Mouse (Mus musculus) frontal cortex, adult 2 months (tissue): Measurements from ENCODE around the gene Cbx6. TPM values are rescaled to one million over a fixed set of nuclear protein-coding genes. Genes with fewer than 3 reads are reported as not detected.
A peak's percentile ranks its signal among the peaks of the same experiment; 100 is the strongest.

Experiments used
- DNase-seq, 2 experiments: peaks; one replicate each; pipeline ENCODE4 v3.0.0; 2022; ENCODE audit warnings: low spot score in 1 of 2; ENCODE audit errors: extremely low spot score in 1 of 2
- polyA plus RNA-seq: library from polyadenylated mRNA; depleted of rRNA; stranded (reverse); fragments of >200 nt; gene quantifications from 2 replicates; pipeline ENCODE4 v1.2.3, GENCODE M21; 2012; rRNA removed

Gene Cbx6
- polyA plus RNA-seq, result 257 and 263 TPM in 2 replicates

DNA sequence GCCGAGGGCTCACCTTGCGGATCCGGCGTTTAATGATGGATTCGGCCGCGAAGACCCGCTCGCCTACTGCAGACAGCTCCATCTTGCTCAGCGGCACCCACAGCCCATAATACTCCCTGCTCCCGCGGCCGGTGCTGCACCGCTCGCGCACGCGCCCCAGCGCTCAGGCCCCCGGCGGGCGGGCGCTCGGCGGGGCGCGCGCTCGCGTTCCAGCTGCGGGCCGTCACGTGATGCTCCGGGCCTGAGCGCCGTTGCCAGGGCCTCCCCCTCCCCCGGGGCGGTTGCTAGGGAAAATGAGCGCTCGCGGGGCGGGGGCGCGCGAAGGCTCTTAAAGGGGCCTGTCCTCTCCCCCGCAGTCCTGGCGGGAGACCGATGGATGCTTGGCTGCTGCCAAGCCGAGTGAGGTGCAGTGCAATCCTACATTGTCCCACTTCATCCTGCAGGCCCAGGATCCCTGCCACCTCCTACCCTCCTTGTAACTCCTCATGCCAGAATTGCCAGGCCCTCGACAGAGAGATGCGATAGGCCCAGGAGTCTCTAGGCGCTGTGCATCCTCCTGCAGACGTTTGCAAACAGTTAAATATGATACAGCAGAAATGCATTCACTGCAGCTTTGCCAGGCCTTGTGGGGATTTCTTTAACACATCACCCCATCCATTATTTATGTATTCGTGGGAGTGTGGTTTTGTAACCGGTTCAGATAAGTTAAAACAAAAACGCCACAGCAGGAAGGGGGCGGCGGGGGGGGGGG, at the start of gene Cbx6, which contains the start of gene Npcd:
Gene Cbx6 (minus strand): TSS at position 559 of the 751 bp plus-strand sequence.
Gene Npcd (minus strand): TSS at position 108 of the 751 bp plus-strand sequence.
- peak; percentile 95 to 99 for DNase-seq

- DNase-seq, result peak; percentile 90 to 97
Measured at GRCm38 (mm10) chr15:79883352-79883822, 48.9 kb upstream of the Cbx6 start.

DNA sequence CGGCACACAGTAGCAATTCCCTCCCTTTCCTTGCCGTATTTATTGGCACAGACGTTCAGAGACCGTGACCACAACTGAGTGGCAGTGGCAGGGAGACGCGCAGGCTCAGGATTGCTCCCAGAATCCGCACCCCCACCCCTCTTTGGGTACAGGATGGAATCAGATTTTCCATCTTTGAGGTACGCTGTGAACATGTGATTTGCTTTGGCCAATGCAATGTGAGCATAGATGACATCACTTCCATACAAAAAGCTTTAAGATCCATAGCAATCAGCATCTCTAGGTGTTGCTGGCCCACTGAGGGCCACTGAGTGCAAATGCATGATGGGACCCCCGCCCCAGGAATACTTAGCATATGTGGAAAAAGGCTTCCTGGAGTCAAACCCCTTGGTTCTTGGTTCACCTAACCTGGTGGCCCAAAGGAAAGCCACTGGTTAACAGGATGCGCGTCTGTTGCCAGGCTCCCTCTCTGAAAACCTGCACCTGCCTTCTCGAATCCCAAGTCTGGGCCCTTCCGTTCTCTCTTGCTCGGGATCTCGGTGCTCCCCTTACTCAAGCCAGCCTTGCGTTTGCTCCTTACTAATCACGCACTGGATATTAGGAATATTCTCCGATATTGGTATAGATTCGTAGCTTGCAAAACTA, 48.3 kb upstream of the Cbx6 start:
- DNase-seq, result peak; percentile 72 to 80

GRCm38 (mm10) chr15:79880477-79880876, 46.0 kb upstream of the Cbx6 start:
- DNase-seq, result no peak

DNA sequence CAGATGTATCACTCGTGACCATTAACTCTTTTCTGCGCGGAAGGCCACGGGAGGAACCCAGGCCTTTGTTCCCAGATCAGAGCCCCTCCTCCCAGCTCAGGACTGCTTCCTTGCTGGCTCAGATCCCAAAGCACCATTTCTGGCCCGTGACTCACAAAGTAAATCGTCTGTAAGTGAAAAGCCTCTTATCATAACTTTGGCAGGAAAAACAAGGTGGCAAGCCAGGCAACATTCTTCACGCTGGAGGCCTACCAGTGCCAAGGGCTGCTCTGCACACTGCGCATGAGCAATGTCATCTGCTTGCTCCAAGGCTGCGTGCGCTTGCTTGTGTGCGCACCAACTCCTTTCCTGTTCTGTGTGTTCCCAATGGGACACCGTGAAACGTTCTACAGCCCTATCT, 44.8 kb upstream of the Cbx6 start:
- peak; percentile 68 to 83 for DNase-seq

DNA sequence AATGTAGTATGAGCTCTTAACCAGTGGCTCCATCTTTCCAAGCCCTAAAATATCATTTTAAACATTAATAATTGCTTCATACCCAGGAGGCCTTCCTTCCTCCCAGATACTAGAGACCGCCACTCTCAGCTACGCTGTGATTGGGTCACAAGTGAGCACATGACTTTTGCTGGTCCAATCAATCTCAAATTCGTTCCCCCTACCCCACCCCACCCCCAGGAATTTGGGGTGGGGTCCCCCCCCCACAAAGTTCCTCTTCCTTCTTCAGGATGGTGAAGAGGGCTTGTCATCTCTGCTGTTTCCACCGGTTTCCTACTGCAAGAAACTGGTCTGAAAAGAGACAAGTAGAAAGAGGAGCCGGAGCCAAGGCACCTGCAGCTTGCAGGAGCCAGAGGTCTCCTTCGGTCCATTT, 44.2 kb upstream of the Cbx6 start:
- no peak for DNase-seq

GRCm38 (mm10) chr15:79875261-79875995, 40.9 kb upstream of the Cbx6 start:
- no peak for DNase-seq

DNA sequence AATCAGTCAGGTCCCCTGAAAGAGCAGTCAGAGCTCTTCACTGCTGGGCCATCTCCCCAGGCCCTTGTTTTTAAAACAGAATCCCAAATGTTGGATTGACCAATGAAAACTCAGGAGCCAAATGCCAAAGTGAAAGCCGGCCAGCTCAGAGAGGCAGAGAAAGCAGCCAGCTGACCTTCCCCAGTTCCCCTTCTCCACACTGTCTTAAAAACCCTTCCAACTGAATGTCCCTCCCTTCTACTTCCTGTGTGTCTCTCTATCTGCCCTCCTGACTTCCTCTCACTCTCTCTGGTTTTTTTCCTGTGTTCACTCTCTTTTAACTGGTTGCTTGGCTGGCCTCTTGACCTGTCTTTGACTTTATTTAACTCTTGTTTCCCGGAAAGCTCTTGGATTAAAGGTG, 39.5 kb upstream of the Cbx6 start:
- DNase-seq, result no peak

GRCm38 (mm10) chr15:79873545-79873944, 39.1 kb upstream of the Cbx6 start:
- no peak for DNase-seq

DNA sequence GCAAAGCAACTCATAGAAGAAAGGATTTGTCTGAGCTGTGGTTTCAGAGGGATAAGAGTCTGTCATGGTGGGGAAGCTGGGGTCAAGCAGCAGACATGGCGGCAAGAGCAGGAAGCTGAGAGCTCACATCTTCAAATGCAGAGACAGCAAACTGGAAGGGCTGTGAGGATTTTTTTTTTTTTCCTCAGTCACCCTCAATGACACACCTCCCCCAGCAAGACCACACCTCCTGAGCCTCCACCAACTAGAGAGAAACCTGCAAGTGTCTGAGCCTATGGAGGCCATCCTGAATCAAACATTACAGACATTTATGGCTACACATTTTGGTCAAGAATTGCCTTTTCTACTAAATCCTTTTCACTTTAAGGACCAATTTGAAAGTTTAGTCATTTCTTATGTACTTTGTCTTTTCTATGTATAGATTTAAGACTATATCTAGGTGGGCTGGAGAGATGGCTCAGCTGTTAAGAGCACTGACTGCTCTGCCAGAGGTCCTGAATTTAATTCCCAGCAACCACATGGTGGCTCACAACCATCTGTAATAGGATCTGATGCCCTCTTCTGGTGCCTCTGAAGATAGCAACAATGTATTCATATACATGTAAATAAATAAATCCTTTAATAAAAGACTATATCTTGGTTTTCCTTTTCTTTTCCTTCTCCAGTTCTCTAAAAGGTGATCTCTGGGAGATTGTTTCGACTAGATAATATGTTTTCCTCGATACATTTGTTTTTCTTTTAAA, 32.9 kb upstream of the Cbx6 start:
- no peak for DNase-seq

- no peak for DNase-seq
Measured at GRCm38 (mm10) chr15:79859821-79860220, 25.3 kb upstream of the Cbx6 start.

DNA sequence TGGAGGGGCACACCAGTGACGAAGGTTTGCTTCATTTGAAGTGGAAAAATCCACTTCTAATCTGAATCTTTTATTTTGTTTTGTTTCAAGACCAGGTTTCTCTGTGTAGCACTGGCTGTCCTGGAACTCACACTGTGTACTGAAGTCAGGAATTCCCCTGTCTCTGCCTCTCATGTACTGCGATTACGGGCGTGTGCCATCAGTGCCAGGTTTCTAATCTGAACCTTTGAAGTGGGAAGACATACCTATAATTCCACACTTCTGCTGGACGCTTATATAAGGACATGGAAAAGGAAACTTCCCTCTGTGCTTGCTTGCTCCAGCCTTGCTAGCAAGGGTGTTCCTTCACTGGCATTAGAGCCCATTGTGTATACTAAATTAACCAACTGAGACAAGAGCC, 24.5 kb upstream of the Cbx6 start:
- no peak for DNase-seq

DNA sequence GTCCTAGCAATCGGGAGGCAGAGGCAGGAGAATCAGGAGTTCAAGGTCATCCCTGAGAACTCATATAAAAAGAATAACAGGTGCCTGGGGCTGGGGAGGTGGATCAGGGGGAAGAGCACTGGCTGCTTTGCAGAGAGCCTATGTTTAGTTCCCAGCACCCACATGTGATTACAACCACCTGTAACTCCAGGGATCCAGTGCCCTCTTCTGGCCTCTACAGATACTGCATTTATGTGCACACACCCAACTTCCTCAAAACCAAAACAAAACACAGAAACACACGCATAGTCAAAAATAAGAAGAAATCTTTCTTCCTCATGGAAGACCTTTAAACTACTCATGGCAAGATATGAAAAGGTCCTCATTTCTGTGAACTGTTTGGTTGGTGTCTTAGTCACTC, 15.7 kb upstream of the Cbx6 start:
- DNase-seq, result no peak

DNA sequence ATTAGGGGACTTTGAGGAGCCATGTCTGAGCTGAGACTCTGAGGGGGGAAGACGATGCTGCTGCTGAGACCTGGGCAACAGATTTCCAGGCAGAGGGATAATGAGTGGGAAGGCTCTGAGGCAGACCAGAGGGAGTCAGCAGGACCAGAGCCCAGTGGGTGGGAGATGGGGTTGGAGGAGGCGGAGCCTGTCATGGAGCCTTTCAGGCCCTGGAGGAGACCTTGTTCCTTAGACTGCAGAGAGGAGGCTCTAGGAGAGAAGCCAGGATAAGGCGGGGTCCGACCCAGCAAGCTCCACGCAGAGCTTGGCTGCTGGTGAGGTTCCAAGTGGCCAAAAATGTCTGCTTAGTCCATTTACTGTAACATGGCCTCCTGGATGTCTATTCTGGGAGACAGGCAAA, 12.6 kb upstream of the Cbx6 start:
- DNase-seq, result peak in 1 of 2 experiments; percentile 48

GRCm38 (mm10) chr15:79845986-79846385, 11.5 kb upstream of the Cbx6 start:
- no peak for DNase-seq

GRCm38 (mm10) chr15:79842985-79843384, 8.5 kb upstream of the Cbx6 start:
- DNase-seq, result no peak

- DNase-seq, result no peak
Measured at GRCm38 (mm10) chr15:79840281-79840680, 5.8 kb upstream of the Cbx6 start.

DNA sequence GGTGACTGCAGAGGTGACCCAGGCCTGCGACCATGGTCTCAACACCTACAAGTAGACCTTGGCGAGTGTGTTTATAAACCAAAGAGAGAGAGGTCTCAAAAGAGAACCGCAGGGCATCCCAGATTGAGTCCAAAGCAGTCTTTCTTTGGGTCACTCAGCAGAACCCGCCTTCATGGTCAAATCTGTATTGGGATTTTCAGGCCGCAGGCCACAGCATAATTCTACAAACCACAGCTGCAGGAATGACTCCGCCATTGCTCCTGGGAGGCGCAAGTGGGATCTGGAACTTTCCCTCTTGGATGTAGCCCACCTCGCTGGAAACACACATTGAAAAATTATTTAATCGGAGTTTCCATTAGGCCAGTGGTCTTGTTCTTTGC, 383 bp upstream of the Cbx6 start:
- DNase-seq, result no peak

GRCm38 (mm10) chr15:79833251-79834050, 1.0 kb downstream of the Cbx6 start:
- no peak for DNase-seq
